Mouse (Mus musculus) liver, postnatal 0 days (tissue): ENCODE measurements around the gene Eid1. TPM values are rescaled to one million over a fixed set of nuclear protein-coding genes. Genes with fewer than 3 reads are reported as not detected.

Source experiments
- ATAC-seq: fragments of 200-750 bp; cut with Nextera tagmentation; 2 replicates; pipeline ENCODE4 v1.8.0; 2017; ENCODE audit warnings: mild to moderate bottlenecking, moderate library complexity
- DNase-seq: peaks from one replicate; pipeline ENCODE4 v3.0.0-alpha.2; 2016
- H3K27ac ChIP-seq: fragments of 300-500 bp; sonication (generic); 2 replicates; pipeline ENCODE4 v1.5.1; 2014; ENCODE audit warnings: antibody characterized with exemption, moderate library complexity, mild to moderate bottlenecking, low read depth
- H3K27me3 ChIP-seq: fragments of 300-500 bp; sonication (generic); 2 replicates; pipeline ENCODE4 v1.6.1; 2014; ENCODE audit warnings: low read length, control low read depth, mixed read lengths; ENCODE audit not compliant: insufficient read depth
- H3K36me3 ChIP-seq: fragments of 300-500 bp; sonication (generic); replicated peaks from 2 replicates; pipeline ENCODE4 v1.6.1; 2014; ENCODE audit warnings: mild to moderate bottlenecking, control low read depth, low read length, moderate library complexity, mixed read lengths; ENCODE audit not compliant: insufficient read depth
- H3K4me1 ChIP-seq: fragments of 300-500 bp; sonication (generic); 2 replicates; pipeline ENCODE4 v1.6.1; 2014; ENCODE audit warnings: antibody characterized with exemption, mild to moderate bottlenecking, control low read depth; ENCODE audit not compliant: insufficient read depth
- H3K4me2 ChIP-seq: fragments of 300-500 bp; sonication (generic); 2 replicates; pipeline ENCODE4 v1.6.1; 2014; ENCODE audit warnings: low read depth, mild to moderate bottlenecking, low read length, moderate library complexity, mixed read lengths
- H3K4me3 ChIP-seq: fragments of 300-500 bp; sonication (generic); 2 replicates; pipeline ENCODE4 v1.5.1; 2014; ENCODE audit warnings: low read depth, low read length
- H3K9ac ChIP-seq: fragments of 300-500 bp; sonication (generic); replicated peaks from 2 replicates; pipeline ENCODE4 v1.6.1; 2014; ENCODE audit warnings: mild to moderate bottlenecking, moderate library complexity
- H3K9me3 ChIP-seq: fragments of 300-500 bp; sonication (generic); 2 replicates; pipeline ENCODE4 v1.6.1; 2016; ENCODE audit warnings: mild to moderate bottlenecking, control low read depth, low read length, mixed read lengths
- CTCF ChIP-seq: sonication (generic); IDR thresholded peaks from 2 replicates; pipeline ENCODE4 v1.5.1; 2016; ENCODE audit warnings: antibody characterized with exemption, low read depth
- EP300 ChIP-seq: IDR thresholded peaks from 2 replicates; pipeline ENCODE4 v1.6.1; 2016; ENCODE audit warnings: antibody characterized with exemption, low read depth, mild to moderate bottlenecking
- WGBS: fragments of 180-500 bp; shearing (Covaris S2); extraction: QIAGEN DNeasy Blood & Tissue Kit; methylation state at CpG from one replicate; pipeline ENCODE4 v1.1.7; 2014; ENCODE audit not compliant: insufficient replicate concordance; 5-methylcytosine and 5-hydroxymethylcytosine counted together
- polyA plus RNA-seq: library from polyadenylated mRNA; unstranded; fragments of >200 nt; fragmentation: Nextera tagmentation; extraction: Ambion mirVana; gene quantifications from 2 replicates; pipeline ENCODE4 v1.2.1, GENCODE M21; 2015

The Eid1 gene
- polyA plus RNA-seq, 1 experiment from 2014 or later = 27.9 TPM

DNA sequence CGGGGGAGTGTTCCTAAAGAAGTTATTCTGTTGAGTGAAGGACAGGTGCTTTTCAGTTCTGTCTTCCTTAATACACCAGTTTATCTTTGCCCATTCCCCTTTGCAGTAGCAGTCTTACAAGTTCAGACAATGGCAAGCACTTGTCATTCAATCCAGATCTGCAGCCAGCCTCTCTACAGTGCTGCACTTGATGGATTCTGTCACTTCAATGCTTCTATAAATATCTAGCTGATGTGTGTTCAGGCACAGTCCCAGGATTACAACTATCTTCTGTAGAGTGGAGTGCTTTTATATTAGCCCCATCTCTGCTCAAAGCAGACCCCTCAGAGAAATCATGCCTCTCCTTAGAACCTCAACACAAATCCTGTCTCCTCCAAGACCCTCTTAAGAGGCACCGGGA, 42.9 kb upstream of the Eid1 start:
- WGBS = 92% methylated on average over 2 of the region's 2 CpGs
- Histone ChIP-seq H3K4me1 (peaks cover 11% of the 10 kb centered on the region), H3K27me3 (no peaks in the 10 kb centered on the region), H3K4me3 (no peak overlapping the region), H3K9ac (no peak overlapping the region), H3K36me3 (no peaks in the 10 kb centered on the region), H3K9me3 (no peaks in the 10 kb centered on the region), H3K4me2 (no peak overlapping the region), H3K27ac (no peak overlapping the region)
- DNase-seq (no peak), ATAC-seq (no peak)
- no peak for TF ChIP-seq EP300
- no peak for TF ChIP-seq CTCF

DNA sequence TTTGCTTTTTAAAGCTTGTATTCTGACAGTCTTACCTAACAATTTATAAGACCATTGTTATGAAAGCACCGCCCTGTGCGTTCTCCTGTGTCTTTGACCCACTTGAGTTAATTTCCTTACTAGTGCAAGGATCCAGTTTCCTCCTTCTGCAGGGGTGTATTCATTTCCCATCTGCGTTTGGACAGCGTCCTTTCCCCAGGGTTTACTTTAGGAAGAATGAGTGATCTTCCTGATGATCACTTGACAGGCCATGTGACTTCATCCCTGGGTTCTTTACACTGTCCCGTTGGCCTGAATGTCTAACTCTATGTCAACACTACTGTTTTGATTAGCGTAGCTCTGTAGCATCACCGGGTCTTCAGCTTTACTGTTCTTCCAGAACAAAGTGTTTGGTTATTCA, 35.6 kb upstream of the Eid1 start:
- 65% methylated on average over 7 of the region's 7 CpGs for WGBS
- Histone ChIP-seq H3K9ac (no peak overlapping the region), H3K9me3 (no peaks in the 10 kb centered on the region), H3K27ac (no peak overlapping the region), H3K36me3 (no peaks in the 10 kb centered on the region), H3K4me3 (no peak overlapping the region), H3K4me2 (no peak overlapping the region), H3K27me3 (no peaks in the 10 kb centered on the region), H3K4me1 (no peaks in the 10 kb centered on the region; the same call in 1 of the 2 replicates)
- DNase-seq (no peak), ATAC-seq (no peak)
- no peak for TF ChIP-seq CTCF
- TF ChIP-seq EP300 = no peak

DNA sequence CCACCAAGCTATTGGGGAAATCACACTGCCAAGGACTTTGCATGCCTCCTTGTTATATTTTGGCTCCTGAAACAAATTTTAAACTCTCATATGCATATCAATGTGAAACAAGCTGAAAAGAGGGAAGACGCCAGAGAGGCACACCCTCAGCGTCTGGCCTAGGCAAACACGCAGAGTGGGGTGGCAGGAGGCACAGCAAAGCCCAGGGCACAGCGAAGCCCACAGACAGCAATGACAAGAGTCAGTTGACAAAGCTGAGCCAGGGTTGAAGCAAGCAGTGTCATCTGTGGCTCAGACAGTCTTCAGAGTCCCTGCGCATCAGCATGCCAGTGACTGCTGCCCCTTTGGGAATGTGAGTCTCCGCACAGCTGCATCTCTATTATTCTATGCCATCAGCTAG, 28.0 kb upstream of the Eid1 start:
- Histone ChIP-seq H3K27me3 (no peaks in the 10 kb centered on the region), H3K36me3 (no peaks in the 10 kb centered on the region), H3K4me2 (no peak overlapping the region), H3K4me1 (no peaks in the 10 kb centered on the region), H3K9me3 (no peaks in the 10 kb centered on the region), H3K4me3 (no peak overlapping the region), H3K9ac (no peak overlapping the region), H3K27ac (no peak overlapping the region)
- no peak for ATAC-seq
- no peak for DNase-seq
- 79% methylated on average over 6 of the region's 6 CpGs for whole genome bisulfite sequencing
- TF ChIP-seq CTCF (no peak), EP300 (no peak)

DNA sequence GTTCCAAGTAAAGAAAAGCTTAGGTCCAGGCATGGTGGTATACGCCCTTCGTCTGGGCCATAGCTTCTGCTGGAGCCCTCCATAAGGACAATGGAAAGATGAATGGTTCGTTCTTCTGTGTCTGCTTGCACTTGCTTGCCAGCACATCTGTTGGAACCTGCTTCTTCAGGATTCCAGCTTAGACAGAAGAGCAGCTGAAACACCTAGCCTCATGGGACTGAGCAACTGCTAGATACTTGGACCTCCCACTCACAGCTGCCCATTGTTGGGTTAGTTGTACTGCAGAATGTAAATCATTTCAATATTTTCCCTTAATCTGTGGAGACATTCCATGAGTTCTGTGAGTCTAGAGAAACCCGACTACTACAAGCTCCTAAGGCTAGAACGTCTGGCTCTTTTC, 22.9 kb upstream of the Eid1 start:
- H3K4me3 ChIP-seq = no peak overlapping the region
- TF ChIP-seq CTCF (no peak), EP300 (no peak)
- no peak overlapping the region for H3K27ac ChIP-seq
- H3K4me1 ChIP-seq = no peaks in the 10 kb centered on the region
- no peaks in the 10 kb centered on the region for H3K27me3 ChIP-seq
- 84% methylated on average over 5 of the region's 5 CpGs for WGBS
- no peaks in the 10 kb centered on the region for H3K36me3 ChIP-seq
- H3K4me2 ChIP-seq = no peak overlapping the region
- ATAC-seq = no peak
- H3K9ac ChIP-seq = no peak overlapping the region
- no peak for DNase-seq
- no peaks in the 10 kb centered on the region for H3K9me3 ChIP-seq

DNA sequence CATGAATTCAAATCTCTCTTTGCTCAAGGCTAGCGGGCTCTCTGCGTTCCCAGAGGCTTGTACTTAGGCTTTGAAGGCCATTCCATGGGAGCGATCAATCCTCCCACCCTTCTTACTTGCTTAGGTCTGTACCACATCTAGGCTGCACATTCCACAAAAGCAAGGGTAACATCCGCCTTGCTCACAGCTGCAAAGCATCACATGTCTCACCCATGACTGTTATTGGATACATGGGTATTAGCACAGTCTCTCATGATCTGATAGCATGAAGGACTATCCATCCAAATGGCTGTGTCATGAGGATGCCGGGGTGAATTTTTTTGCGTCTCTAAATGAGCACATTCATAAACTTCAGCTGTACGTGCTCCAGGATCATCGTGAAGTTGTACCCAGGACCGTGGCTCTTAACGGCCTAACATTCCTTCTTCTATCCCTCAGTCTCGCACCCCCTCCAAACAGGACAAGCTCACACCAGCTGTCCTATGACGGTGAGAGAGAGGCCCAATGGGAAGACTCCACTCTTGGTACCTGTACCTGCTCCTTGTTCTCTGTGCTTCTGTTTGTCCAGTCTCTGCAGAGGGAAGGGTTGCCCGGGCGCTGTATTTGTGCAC, 22.0 kb upstream of the Eid1 start:
- WGBS = 84% methylated on average over 14 of the region's 14 CpGs
- ATAC-seq = no peak
- DNase-seq = no peak

DNA sequence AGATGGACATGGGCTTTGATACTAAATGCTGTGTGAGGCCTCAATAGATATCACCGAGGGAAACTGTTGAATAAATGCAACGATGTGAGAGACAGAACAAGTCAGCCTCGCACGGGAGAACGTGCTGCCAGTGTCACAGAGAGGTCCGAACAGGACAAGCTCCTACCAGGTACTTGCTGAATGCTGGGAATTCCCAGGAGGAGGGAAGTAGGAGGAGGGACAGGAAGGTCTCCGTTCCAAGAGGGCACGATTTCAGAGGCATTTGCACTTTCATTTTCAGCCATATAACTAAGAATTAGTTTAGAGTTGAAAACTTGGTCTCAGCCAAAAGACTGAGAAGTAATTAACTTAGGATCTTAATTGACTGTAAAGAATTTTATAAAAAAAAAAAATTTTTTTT, 21.3 kb upstream of the Eid1 start:
- ATAC-seq (no peak), DNase-seq (no peak)
- WGBS = 74% methylated on average over 8 of the region's 8 CpGs
- no peaks in the 10 kb centered on the region for H3K9me3 ChIP-seq
- H3K27ac ChIP-seq = no peak overlapping the region
- no peaks in the 10 kb centered on the region for H3K4me1 ChIP-seq
- TF ChIP-seq EP300 = no peak
- TF ChIP-seq CTCF = no peak
- no peaks in the 10 kb centered on the region for H3K27me3 ChIP-seq
- H3K9ac ChIP-seq = no peak overlapping the region
- H3K4me2 ChIP-seq = no peak overlapping the region
- H3K4me3 ChIP-seq = no peak overlapping the region
- no peaks in the 10 kb centered on the region for H3K36me3 ChIP-seq

More for the DNA sequence above, 22.0 kb upstream of the Eid1 start:
- TF ChIP-seq EP300 = no peak
- TF ChIP-seq CTCF = no peak
- H3K27me3 ChIP-seq = no peaks in the 10 kb centered on the region
- H3K4me1 ChIP-seq = no peaks in the 10 kb centered on the region
- H3K4me2 ChIP-seq = no peak overlapping the region
- no peaks in the 10 kb centered on the region for H3K36me3 ChIP-seq
- H3K9ac ChIP-seq = no peak overlapping the region
- H3K9me3 ChIP-seq = no peaks in the 10 kb centered on the region
- H3K27ac ChIP-seq = no peak overlapping the region
- H3K4me3 ChIP-seq = no peak overlapping the region

DNA sequence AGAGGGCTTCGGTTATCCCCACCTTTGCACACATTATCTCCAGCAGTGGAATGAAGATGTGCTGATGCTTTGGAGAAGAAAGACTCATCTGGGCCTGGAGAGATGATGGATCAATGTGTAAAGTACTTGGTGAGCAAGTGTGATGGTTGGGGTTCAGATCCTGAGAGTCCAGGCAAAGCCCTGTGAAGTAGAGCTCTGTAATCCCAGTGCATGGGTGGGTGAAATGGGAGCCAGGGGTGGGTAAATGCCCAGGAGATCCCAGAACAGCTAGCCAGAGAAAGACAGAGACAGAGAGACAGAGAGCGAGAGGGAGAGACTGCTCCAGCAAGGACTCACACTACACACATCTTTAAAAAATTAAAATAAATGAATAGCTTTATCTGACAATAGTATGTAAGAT, 19.6 kb upstream of the Eid1 start:
- no peaks in the 10 kb centered on the region for H3K36me3 ChIP-seq
- 86% methylated on average over 2 of the region's 2 CpGs for WGBS
- DNase-seq (no peak), ATAC-seq (no peak)
- no peak overlapping the region for H3K4me2 ChIP-seq
- H3K27ac ChIP-seq = no peak overlapping the region
- H3K4me3 ChIP-seq = no peak overlapping the region
- no peaks in the 10 kb centered on the region for H3K4me1 ChIP-seq
- H3K9me3 ChIP-seq = no peaks in the 10 kb centered on the region
- H3K9ac ChIP-seq = no peak overlapping the region
- TF ChIP-seq EP300 = no peak
- no peak for TF ChIP-seq CTCF
- no peaks in the 10 kb centered on the region for H3K27me3 ChIP-seq
